Mouse (Mus musculus) liver, embryonic 16.5 days (tissue): ENCODE measurements at regions not wholly inside any gene's neighbourhood (a gene's known extent, or its start where the extent isn't known, plus 50 kb on each side); places are given as distances from the start of the nearest gene placed in this dataset.

Experiments
- ATAC-seq: fragments of 200-750 bp; cut with Nextera tagmentation; 2 replicates; pipeline ENCODE4 v1.8.0; 2017; ENCODE audit warnings: low read depth, mild to moderate bottlenecking, moderate number of reproducible peaks, moderate library complexity
- H3K27ac ChIP-seq: fragments of 300-500 bp; sonication (generic); 2 replicates; pipeline ENCODE4 v1.5.1; 2014; ENCODE audit warnings: mild to moderate bottlenecking, low read length
- H3K27me3 ChIP-seq: fragments of 300-500 bp; sonication (generic); 2 replicates; pipeline ENCODE4 v1.6.1; 2014; ENCODE audit warnings: low read depth, low read length, mixed read lengths; ENCODE audit not compliant: control insufficient read depth, insufficient read depth
- H3K36me3 ChIP-seq: fragments of 300-500 bp; sonication (generic); 2 replicates; pipeline ENCODE4 v1.6.1; 2014; ENCODE audit warnings: mild to moderate bottlenecking; ENCODE audit not compliant: control insufficient read depth, insufficient read depth
- H3K4me1 ChIP-seq: fragments of 300-500 bp; sonication (generic); 2 replicates; pipeline ENCODE4 v1.6.1; 2014; ENCODE audit warnings: low read depth, low read length, mixed read lengths; ENCODE audit not compliant: control insufficient read depth
- H3K4me2 ChIP-seq: fragments of 300-500 bp; sonication (generic); 2 replicates; pipeline ENCODE4 v1.6.1; 2014; ENCODE audit warnings: low read depth, low read length, mixed read lengths
- H3K4me3 ChIP-seq: fragments of 300-500 bp; sonication (generic); 2 replicates; pipeline ENCODE4 v1.5.1; 2014; ENCODE audit warnings: low read depth, mild to moderate bottlenecking, low read length
- H3K9ac ChIP-seq: fragments of 300-500 bp; sonication (generic); 2 replicates; pipeline ENCODE4 v1.6.1; 2014; ENCODE audit warnings: low read depth, low read length
- H3K9me3 ChIP-seq: fragments of 300-500 bp; sonication (generic); replicated peaks from 2 replicates; pipeline ENCODE4 v1.6.1; 2016; ENCODE audit warnings: low read length; ENCODE audit not compliant: control insufficient read depth
- WGBS: fragments of 180-500 bp; shearing (Covaris S2); extraction: QIAGEN DNeasy Blood & Tissue Kit; methylation state at CpG from one replicate; pipeline ENCODE4 v1.1.7; 2014; ENCODE audit not compliant: insufficient replicate concordance; 5-methylcytosine and 5-hydroxymethylcytosine counted together

DNA sequence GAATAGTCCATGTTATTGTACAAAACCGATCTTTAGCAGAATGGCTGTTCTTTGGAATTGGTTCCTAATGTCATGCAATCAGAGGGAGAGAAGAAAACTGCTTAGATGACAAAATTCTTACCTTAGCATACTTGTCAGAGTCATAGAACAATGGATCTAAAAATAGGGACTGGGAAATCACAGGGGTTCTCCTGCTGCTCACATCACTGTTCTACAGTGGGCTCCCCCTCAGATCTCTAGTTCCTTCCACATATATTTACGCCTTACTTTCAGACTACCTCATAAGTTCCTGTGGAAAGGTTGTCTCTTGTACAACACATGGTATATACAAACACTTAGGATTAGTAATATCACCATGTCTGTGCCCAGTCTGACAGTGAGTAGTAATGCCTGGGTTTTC lies 495.9 kb upstream of the Gm10131 start:
- ATAC-seq = no peak
- Histone ChIP-seq H3K27ac (no peak overlapping the region), H3K9ac (no peak overlapping the region), H3K27me3 (no peaks in the 10 kb centered on the region), H3K4me2 (no peak overlapping the region), H3K9me3 (no peaks in the 10 kb centered on the region), H3K4me3 (no peak overlapping the region), H3K36me3 (no peaks in the 10 kb centered on the region), H3K4me1 (no peaks in the 10 kb centered on the region)
- 56% methylated on average over 2 of the region's 2 CpGs for WGBS

DNA sequence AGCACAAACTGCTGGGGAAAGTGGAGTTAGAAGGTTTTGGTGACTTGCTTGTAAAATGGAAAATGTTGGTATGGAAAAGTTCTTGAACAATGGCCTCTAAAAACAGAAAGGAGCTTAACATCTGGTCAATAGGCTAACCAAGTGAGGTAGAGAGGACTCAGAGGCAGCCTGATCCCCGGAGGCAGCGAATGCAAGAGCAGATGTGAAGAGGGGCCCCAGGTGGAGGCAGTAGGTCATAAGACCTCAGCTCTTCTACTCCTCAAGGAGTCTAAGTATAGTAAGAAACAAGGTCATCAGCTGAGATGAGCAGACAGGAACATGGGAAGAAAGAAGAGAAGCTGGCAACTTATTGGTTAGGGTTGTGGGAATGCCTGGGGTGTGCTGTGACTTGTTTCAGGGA lies 493.5 kb upstream of the Gm10131 start:
- Histone ChIP-seq H3K4me1 (no peaks in the 10 kb centered on the region), H3K36me3 (no peaks in the 10 kb centered on the region), H3K4me2 (no peak overlapping the region), H3K27me3 (no peaks in the 10 kb centered on the region), H3K4me3 (no peak overlapping the region), H3K27ac (no peak overlapping the region), H3K9me3 (no peaks in the 10 kb centered on the region), H3K9ac (no peak overlapping the region)
- WGBS = 55% methylated on average over 2 of the region's 2 CpGs
- no peak for ATAC-seq

DNA sequence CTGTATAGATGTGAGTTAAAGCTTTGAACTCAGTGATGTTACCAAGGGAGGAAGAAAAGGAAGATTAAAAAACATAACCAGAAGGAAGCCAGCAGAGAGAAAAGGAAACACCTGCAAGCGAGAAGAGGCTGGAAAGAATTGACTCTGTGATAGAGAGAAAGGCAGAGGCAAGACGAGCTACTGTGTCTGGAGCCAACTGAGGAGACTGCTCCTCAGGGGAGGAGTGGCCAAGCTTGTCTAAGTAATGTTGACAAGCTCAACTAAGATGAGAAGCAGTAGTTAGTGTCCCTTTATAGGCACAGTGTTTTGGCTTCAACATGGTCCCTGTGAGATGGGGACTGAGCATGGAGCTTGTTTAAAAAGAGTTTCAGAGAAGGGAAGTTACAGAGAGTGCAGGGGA lies 493.0 kb upstream of the Gm10131 start:
- 39% methylated on average over 2 of the region's 2 CpGs for WGBS
- Histone ChIP-seq H3K4me1 (no peaks in the 10 kb centered on the region), H3K9me3 (no peaks in the 10 kb centered on the region), H3K4me3 (no peak overlapping the region), H3K27me3 (no peaks in the 10 kb centered on the region), H3K4me2 (no peak overlapping the region), H3K9ac (no peak overlapping the region), H3K36me3 (no peaks in the 10 kb centered on the region), H3K27ac (no peak overlapping the region)
- ATAC-seq = no peak

DNA sequence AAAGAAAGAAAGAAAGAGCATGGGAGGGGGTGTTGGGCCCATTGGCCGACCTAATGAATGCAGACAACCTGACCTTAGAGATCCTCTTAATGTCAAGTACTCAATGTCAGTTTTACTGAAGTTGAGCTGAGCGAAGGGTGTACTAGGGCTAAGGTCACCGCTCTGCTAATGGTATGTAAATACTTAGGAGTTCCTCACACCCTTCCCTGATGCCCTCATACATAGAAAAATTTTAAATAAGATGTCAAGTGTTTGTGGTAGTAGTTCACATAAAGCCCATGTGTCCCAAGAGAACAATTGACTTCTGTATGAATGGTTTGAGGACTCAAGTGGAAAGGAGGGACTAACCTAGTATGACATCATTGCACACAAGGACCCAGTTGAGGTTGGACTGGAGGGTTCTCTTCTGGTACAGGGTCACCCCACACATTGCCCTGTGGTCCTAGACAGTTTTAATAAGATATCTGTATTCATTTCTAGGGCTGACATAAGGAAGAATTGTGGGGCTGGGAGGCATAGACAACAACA lies 490.0 kb upstream of the Gm10131 start:
- WGBS = 68% methylated on average over 3 of the region's 3 CpGs
- H3K4me2 ChIP-seq = no peak overlapping the region
- H3K27me3 ChIP-seq = no peaks in the 10 kb centered on the region
- H3K27ac ChIP-seq = no peak overlapping the region
- no peaks in the 10 kb centered on the region for H3K4me1 ChIP-seq
- no peak overlapping the region for H3K9ac ChIP-seq
- H3K4me3 ChIP-seq = no peak overlapping the region
- no peak for ATAC-seq
- H3K9me3 ChIP-seq = no peaks in the 10 kb centered on the region
- H3K36me3 ChIP-seq = no peaks in the 10 kb centered on the region

DNA sequence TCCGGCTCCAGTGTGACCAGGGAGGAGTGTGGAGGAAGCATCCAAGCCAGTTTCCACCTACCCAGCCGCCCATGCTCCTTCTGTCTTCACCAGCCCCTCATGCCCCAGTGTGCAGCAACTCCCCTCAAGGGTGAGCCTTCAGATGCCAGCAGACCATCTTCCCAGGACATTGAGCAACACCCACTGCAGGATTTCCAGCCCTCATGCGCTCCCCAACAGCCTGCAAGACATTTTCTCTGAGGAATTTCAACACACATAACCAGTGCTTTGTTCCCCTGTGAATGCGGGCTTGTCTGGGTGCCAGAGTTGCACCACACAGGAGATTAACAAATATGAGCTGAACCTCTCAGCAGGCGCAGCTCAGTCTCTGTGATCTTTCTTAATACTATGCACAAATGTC lies 489.3 kb upstream of the Gm10131 start:
- Histone ChIP-seq H3K4me1 (no peaks in the 10 kb centered on the region), H3K4me3 (no peak overlapping the region), H3K27ac (no peak overlapping the region), H3K4me2 (no peak overlapping the region), H3K36me3 (no peaks in the 10 kb centered on the region), H3K27me3 (no peaks in the 10 kb centered on the region), H3K9ac (no peak overlapping the region), H3K9me3 (no peaks in the 10 kb centered on the region)
- 58% methylated on average over 5 of the region's 5 CpGs for WGBS
- no peak for ATAC-seq

DNA sequence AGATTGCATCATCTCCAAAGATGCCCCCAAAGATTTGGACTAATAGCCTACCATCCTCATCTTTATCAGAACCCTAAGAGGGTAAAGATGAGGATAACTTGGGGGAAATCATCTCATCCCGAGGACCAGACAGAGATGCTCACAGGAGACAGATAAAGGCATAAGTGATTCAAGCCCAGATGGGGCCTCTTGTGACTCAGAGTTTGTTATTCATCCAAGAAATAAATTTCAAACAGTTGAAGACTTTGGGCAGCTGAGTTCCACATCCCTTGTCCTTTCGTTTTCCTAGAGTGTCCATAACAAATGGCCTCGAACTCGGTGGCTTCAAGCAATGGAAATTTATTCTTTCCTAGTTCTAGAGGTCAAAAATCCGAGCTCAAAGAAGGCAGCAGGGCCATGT lies 485.1 kb upstream of the Gm10131 start:
- Histone ChIP-seq H3K36me3 (no peaks in the 10 kb centered on the region), H3K4me3 (no peak overlapping the region), H3K4me2 (no peak overlapping the region), H3K9me3 (no peaks in the 10 kb centered on the region), H3K27me3 (no peaks in the 10 kb centered on the region), H3K27ac (no peak overlapping the region), H3K4me1 (no peaks in the 10 kb centered on the region), H3K9ac (no peak overlapping the region)
- ATAC-seq = no peak
- 44% methylated on average over 5 of the region's 5 CpGs for WGBS

DNA sequence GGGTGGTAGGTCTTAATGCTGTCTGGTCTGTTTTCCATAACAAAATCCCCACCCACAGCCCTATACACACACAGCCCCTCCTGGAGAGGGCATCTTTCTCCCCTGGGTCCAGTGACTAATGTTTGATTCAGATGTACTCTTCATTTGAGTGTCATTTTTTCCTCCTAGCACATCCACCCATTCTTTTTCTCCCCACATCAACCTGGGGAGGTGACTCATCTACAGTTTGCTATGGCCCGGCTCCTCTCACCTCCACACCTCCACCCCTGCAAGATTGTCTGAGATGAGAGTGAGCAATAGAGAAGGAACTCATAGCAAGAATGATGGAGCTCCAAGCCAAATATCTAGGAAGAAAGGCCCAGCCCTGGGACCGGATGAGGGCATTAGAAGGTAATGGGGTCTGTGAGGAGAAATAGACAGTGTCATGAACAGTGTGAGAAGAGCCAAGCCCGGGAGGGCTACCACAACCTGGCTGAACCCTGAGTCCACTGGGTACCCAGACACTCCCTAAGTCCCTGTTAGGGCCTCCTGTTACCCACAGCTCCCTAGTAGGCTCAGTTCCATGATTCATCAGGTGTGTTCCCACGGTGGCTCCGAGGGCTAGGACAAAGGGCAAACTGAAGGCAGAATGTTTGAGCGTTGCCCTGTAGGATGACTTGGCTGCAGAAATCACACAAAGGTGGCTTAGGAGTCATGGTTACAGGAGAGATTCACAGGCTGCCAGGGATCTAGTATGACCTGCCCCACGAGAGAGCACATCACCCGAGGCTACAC lies 479.6 kb upstream of the Gm10131 start:
- no peaks in the 10 kb centered on the region for H3K9me3 ChIP-seq
- no peak overlapping the region for H3K9ac ChIP-seq
- no peaks in the 10 kb centered on the region for H3K36me3 ChIP-seq
- no peak for ATAC-seq
- H3K27ac ChIP-seq = no peak overlapping the region
- WGBS = 64% methylated on average over 8 of the region's 8 CpGs
- no peaks in the 10 kb centered on the region for H3K4me1 ChIP-seq
- H3K4me3 ChIP-seq = no peak overlapping the region
- no peaks in the 10 kb centered on the region for H3K27me3 ChIP-seq
- no peak overlapping the region for H3K4me2 ChIP-seq

DNA sequence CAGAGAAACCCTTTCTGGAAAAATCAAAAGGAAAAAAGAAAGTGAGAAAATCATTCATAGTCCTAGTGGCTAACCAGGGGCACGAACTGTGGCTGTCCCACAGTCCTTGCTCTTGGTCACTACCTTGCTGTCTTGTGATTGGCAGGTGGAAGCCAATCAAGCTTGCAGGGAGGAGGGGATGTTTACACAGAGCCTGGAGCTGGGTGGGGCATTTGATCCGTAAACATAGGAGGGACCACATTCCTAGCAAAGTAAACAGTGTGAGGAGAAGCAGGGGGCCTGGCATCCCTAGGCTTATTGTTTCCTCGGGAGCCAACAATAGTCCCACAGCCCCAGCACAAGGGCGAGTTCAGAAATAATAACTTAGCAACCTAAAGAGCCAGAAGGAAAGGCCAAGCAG lies 466.5 kb upstream of the Gm10131 start:
- H3K4me1 ChIP-seq = no peaks in the 10 kb centered on the region
- no peak overlapping the region for H3K27ac ChIP-seq
- no peak overlapping the region for H3K4me2 ChIP-seq
- H3K27me3 ChIP-seq = no peaks in the 10 kb centered on the region
- no peak for ATAC-seq
- no peaks in the 10 kb centered on the region for H3K36me3 ChIP-seq
- no peak overlapping the region for H3K4me3 ChIP-seq
- 33% methylated on average over 4 of the region's 4 CpGs for WGBS
- H3K9me3 ChIP-seq = no peaks in the 10 kb centered on the region
- H3K9ac ChIP-seq = no peak overlapping the region

DNA sequence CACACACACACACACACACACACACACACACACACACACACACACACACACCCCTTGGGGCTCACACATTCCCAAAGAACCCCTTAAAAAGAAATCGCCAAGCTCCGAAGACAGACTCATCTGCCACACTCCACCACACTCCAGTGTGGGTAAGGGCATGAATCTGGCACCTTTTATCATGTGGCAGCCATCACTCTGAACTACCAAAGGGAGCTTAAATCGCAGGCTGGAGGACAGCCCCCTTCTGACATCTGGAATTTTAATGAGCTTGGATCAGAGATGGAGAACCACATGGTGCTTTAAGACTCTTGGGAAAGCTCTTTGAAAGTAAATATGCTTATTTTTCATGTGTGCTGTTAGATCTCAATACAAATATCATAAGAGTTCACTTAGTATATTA lies 462.5 kb upstream of the Gm10131 start:
- Histone ChIP-seq H3K4me2 (no peak overlapping the region), H3K36me3 (no peaks in the 10 kb centered on the region), H3K9ac (no peak overlapping the region), H3K27me3 (no peaks in the 10 kb centered on the region), H3K4me1 (no peaks in the 10 kb centered on the region), H3K9me3 (no peaks in the 10 kb centered on the region), H3K27ac (no peak overlapping the region), H3K4me3 (no peak overlapping the region)
- no peak for ATAC-seq
- WGBS = 58% methylated on average over 3 of the region's 3 CpGs
